Mouse (Mus musculus): ENCODE measurements around the gene Ncoa7.

Ncoa7 gene

GRCm38 (mm10) chr10:30585691-30586090 is 217.4 kb downstream of the Ncoa7 start:
- no peak for DNase-seq (ENCODE audit: low read depth, low spot score)
